Mouse (Mus musculus): Measurements from ENCODE around the gene Tprgl.

DNA sequence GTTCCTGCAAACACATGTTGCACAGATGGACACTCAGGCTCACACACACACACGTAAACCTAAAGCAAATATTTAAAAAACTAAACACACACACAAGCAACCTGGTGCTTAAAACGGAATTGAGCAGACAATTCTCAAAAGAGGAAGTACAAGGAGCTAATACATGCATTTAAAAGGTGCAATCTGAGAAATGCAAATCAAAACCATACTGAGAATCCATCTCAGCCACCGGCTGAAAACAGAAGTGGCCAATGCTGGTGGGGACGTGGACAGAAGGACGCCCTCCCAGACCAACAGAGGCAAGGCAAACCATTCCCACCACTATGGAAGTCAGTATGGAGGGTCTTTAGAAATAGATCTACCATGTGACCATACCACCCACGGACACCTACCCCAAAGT lies 36.9 kb downstream of the Tprgl start:
- TF ChIP-seq ELF1 (IDR thresholded peaks at IDR 0.05; ENCODE audit: low read depth, low read length) (no peak; the same call in 1 of the 2 replicates), MAX (IDR thresholded peaks at IDR 0.05; ENCODE audit: low read length) (no peak), CTCF (conservative IDR thresholded peaks at IDR 0.05 in 1 of 2, IDR thresholded peaks at IDR 0.05 in 1 of 2; ENCODE audit: low read depth in 2 of 2, low read length in 2 of 2) (no peak), POLR2A (IDR thresholded peaks at IDR 0.05; ENCODE audit: low read depth, low read length) (peak; percentile 56; the same call in 1 of the 2 replicates), TCF12 (IDR thresholded peaks at IDR 0.05; ENCODE audit: low read depth, low read length) (peak; percentile 60), MAFK (IDR thresholded peaks at IDR 0.05; ENCODE audit: insufficient replicate concordance, low read length) (0 out of 2 replicates have a peak, but pooled peaks have one; percentile 42), JUND (conservative IDR thresholded peaks at IDR 0.05; ENCODE audit: low read depth, low read length) (no peak), NELFE (IDR thresholded peaks at IDR 0.05; ENCODE audit: low read depth, low read length) (peak; percentile 51; the same call in 1 of the 2 replicates)
